Mouse (Mus musculus): Measurements from ENCODE around the gene Frmpd1.

DNA sequence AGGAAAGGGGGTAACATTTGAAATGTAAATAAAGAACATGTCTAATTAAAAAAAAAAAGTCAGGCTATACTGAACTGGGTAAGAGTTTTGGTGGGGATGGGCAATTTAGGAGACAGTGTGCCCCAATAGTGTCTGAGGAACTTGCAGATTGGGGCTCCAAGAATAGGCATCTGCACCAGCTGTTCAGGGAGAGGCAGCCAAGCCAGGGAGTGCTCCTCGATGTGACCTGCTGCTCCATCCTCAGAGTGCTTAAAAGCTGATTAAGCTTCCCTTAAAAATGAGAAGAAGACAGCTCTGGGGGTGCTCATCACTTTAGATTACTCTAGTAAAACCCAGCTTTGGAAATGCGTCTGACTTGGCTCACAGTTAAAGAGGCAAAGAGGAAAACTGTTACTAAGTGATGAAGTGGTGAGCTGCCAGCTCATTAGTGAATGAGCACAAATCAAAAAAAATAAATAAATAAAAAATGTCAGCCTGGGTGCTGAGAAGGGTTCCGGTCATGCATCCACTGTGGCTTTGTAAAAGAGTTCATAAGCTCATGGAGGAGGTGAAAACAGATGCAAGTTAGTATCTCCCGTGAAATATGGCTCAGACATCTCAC, 74.7 kb downstream of the Frmpd1 start:
- TF ChIP-seq CTCF (IDR thresholded peaks at IDR 0.05; ENCODE audit: low read depth, low read length) (no peak), GATA1 (IDR thresholded peaks at IDR 0.05; ENCODE audit: borderline replicate concordance, low read length) (no peak), TAL1 (conservative IDR thresholded peaks at IDR 0.05; ENCODE audit: low read depth, low read length) (no peak)
